Mouse (Mus musculus) embryonic facial prominence, embryonic 10.5 days (tissue): ENCODE measurements at regions not wholly inside any gene's neighbourhood (a gene's known extent, or its start where the extent isn't known, plus 50 kb on each side); places are given as distances from the start of the nearest gene placed in this dataset.

Experiments used
- DNase-seq: peaks from one replicate; pipeline ENCODE4 v3.0.0-alpha.2; 2017; ENCODE audit warnings: low spot score
- H3K27ac ChIP-seq: fragments of 300-500 bp; sonication (generic); replicated peaks from 2 replicates; pipeline ENCODE4 v1.5.1; 2016; ENCODE audit warnings: mild to moderate bottlenecking
- H3K27me3 ChIP-seq: fragments of 300-500 bp; sonication (generic); replicated peaks from 2 replicates; pipeline ENCODE4 v1.6.1; 2016; ENCODE audit warnings: low read depth, mild to moderate bottlenecking; ENCODE audit not compliant: poor library complexity, severe bottlenecking
- H3K36me3 ChIP-seq: fragments of 300-500 bp; sonication (generic); replicated peaks from 2 replicates; pipeline ENCODE4 v1.6.1; 2016; ENCODE audit warnings: mild to moderate bottlenecking, moderate library complexity
- H3K4me1 ChIP-seq: fragments of 300-500 bp; sonication (generic); 2 replicates; pipeline ENCODE4 v1.6.1; 2016
- H3K4me3 ChIP-seq: fragments of 300-500 bp; sonication (generic); 2 replicates; pipeline ENCODE4 v1.5.1; 2016; ENCODE audit warnings: mild to moderate bottlenecking, moderate library complexity
- H3K9me3 ChIP-seq: fragments of 300-500 bp; sonication (generic); 2 replicates; pipeline ENCODE4 v1.6.1; 2016; ENCODE audit warnings: mild to moderate bottlenecking
- WGBS: fragments of 180-500 bp; shearing (Covaris S2); methylation state at CpG from one replicate; pipeline ENCODE4 v1.1.7; 2016; 5-methylcytosine and 5-hydroxymethylcytosine counted together

DNA sequence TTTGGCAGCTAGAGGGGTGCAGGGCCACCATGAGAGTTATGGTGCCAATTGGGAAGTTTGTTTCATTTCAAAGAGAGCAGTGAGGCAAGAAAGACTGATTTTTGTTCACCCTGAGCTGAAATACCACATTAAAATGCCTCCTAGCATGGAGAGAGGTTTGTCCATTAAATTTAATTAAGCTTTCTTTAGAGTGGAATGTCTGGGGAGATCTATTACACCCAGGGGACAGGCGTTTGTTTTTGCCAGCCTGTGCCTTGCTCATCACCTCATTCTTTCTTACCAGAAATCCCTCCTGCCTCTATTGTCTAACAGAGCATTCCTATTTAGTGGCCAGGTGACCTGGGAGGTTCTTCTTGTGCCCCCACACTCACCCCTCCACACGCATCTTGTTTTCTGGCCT is 55.2 kb upstream of the Rcn1 start:
- no peak overlapping the region for H3K4me3 ChIP-seq
- H3K27me3 ChIP-seq = no peaks in the 10 kb centered on the region
- WGBS = 49% methylated on average over 2 of the region's 2 CpGs
- no peaks in the 10 kb centered on the region for H3K4me1 ChIP-seq
- DNase-seq = no peak
- no peaks in the 10 kb centered on the region for H3K36me3 ChIP-seq
- no peak overlapping the region for H3K27ac ChIP-seq
- H3K9me3 ChIP-seq = no peaks in the 10 kb centered on the region

- no peak overlapping the region for H3K4me3 ChIP-seq
- H3K27ac ChIP-seq = no peak overlapping the region
- H3K9me3 ChIP-seq = no peaks in the 10 kb centered on the region
- no peaks in the 10 kb centered on the region for H3K4me1 ChIP-seq
- H3K36me3 ChIP-seq = no peaks in the 10 kb centered on the region
- H3K27me3 ChIP-seq = no peaks in the 10 kb centered on the region
- no peak for DNase-seq
Observed at GRCm38 (mm10) chr2:105454836-105455235, 55.7 kb upstream of the Rcn1 start.

GRCm38 (mm10) chr2:105458643-105459042 is 59.5 kb upstream of the Rcn1 start:
- H3K36me3 ChIP-seq = no peaks in the 10 kb centered on the region
- H3K4me3 ChIP-seq = no peak overlapping the region
- H3K27ac ChIP-seq = no peak overlapping the region
- whole genome bisulfite sequencing = 91% methylated on average over 4 of the region's 4 CpGs
- no peaks in the 10 kb centered on the region for H3K27me3 ChIP-seq
- H3K9me3 ChIP-seq = no peaks in the 10 kb centered on the region
- no peaks in the 10 kb centered on the region for H3K4me1 ChIP-seq
- DNase-seq = no peak

GRCm38 (mm10) chr2:105459512-105459911 is 60.4 kb upstream of the Rcn1 start:
- H3K4me1 ChIP-seq = no peaks in the 10 kb centered on the region
- WGBS = 76% methylated on average over 9 of the region's 9 CpGs
- H3K36me3 ChIP-seq = no peaks in the 10 kb centered on the region
- H3K4me3 ChIP-seq = no peak overlapping the region
- DNase-seq = no peak
- H3K27ac ChIP-seq = no peak overlapping the region
- H3K27me3 ChIP-seq = no peaks in the 10 kb centered on the region
- no peaks in the 10 kb centered on the region for H3K9me3 ChIP-seq

DNA sequence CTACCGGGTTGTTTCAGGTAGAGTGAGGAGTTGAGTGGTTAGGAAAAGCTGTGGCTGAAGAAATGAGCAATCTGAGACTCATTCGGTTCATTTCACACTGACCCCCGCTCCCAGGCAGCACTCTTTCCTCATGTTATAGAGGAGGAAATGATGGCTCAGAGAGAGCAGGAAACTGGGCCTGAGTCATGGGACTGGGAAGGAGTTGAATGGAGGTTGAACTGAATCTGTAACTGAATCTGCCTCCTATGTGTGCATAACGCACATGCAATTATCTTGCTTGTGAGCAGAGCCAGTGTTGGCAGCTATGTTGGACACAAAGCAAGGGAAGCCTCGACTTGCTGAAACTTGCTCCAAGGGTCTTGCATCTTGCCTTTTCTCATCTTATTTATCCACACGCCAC is 66.5 kb upstream of the Rcn1 start:
- H3K27me3 ChIP-seq = no peaks in the 10 kb centered on the region
- no peak for DNase-seq
- no peaks in the 10 kb centered on the region for H3K36me3 ChIP-seq
- H3K27ac ChIP-seq = no peak overlapping the region
- no peak overlapping the region for H3K4me3 ChIP-seq
- H3K4me1 ChIP-seq = no peaks in the 10 kb centered on the region
- 84% methylated on average over 6 of the region's 6 CpGs for WGBS
- H3K9me3 ChIP-seq = no peaks in the 10 kb centered on the region

DNA sequence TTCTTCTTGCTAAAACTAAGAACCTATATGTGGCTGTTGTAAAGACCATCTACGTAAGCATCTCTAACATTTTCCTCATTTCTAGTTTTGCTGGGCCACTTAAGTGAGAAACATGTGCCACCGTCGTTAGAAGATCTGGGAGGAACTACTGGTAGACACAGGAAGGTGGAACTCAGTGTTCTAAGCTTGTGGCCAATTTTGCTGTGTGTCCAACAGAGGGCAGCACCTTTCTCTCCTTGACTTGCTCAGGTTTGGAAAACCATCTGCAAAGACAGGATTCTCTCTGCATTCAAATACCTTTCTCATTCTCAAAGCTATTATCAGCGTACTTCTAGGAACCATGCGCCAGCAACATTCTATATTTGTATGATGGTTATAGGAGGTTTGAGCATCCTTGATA is 69.8 kb upstream of the Rcn1 start:
- no peaks in the 10 kb centered on the region for H3K4me1 ChIP-seq
- H3K9me3 ChIP-seq = no peaks in the 10 kb centered on the region
- no peaks in the 10 kb centered on the region for H3K36me3 ChIP-seq
- no peaks in the 10 kb centered on the region for H3K27me3 ChIP-seq
- DNase-seq = peak; percentile 48
- no peak overlapping the region for H3K27ac ChIP-seq
- WGBS = 38% methylated on average over 5 of the region's 5 CpGs
- H3K4me3 ChIP-seq = no peak overlapping the region

GRCm38 (mm10) chr2:105476028-105476677 is 77.0 kb upstream of the Rcn1 start:
- no peaks in the 10 kb centered on the region for H3K4me1 ChIP-seq
- H3K27ac ChIP-seq = no peak overlapping the region
- WGBS = 80% methylated on average over 7 of the region's 7 CpGs
- H3K27me3 ChIP-seq = no peaks in the 10 kb centered on the region
- H3K9me3 ChIP-seq = no peaks in the 10 kb centered on the region
- H3K36me3 ChIP-seq = no peaks in the 10 kb centered on the region
- no peak overlapping the region for H3K4me3 ChIP-seq
- DNase-seq = no peak

DNA sequence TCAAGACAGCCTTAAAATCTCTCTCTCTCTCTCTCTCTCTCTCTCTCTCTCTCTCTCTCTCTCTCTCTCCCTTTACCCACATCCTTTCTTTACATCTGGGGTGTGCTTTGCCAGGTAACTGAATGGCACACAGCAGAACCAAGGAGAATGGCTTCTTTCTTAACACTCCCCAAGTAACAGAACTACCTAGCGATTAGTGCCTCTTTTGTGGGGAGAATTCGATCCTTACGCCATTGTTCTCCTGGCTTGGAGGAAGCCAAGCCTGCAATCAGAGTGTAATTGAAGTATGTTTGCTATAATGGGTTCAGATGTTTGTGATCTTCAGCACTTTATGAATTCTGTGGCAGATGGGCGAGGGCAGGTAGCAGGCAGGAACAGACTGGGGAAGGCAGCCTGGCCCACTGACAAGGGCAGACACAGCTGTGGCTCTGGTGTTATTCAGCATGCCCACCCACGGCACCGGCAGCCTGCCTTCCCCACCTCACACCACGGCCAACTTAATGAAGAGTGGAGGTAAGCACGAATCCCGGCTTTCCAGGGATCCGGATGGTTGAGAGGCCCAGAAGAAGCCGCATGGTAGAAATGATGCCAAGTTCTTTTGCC is 83.0 kb upstream of the Rcn1 start:
- Histone ChIP-seq H3K9me3 (no peaks in the 10 kb centered on the region), H3K27ac (no peak overlapping the region), H3K36me3 (no peaks in the 10 kb centered on the region), H3K4me3 (no peak overlapping the region), H3K27me3 (no peaks in the 10 kb centered on the region), H3K4me1 (no peaks in the 10 kb centered on the region)
- peak; percentile 15 for DNase-seq
- WGBS = 68% methylated on average over 11 of the region's 11 CpGs

DNA sequence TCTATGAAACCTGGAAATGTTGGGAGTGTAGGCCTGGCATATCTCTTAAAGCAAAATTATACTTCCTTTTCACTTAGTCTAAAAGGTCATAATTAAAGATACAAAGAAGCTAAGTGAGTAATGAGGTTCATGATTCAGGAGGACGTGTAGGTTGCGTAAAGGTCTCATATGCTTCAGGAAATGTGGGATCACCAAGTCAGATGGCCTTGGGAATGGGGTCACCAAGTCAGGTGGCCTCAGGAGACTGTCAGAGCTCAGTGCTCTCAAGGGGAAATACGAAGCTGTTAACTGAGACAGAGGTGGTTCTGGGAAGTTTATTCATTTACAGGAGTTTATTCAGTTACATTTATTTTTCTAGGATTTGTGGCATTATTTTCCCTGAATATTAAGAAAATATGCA is 85.4 kb upstream of the Rcn1 start:
- H3K36me3 ChIP-seq = no peaks in the 10 kb centered on the region

GRCm38 (mm10) chr2:105485286-105485685 is 86.2 kb upstream of the Rcn1 start:
- WGBS = 90% methylated on average over 8 of the region's 8 CpGs
- no peak overlapping the region for H3K27ac ChIP-seq
- no peaks in the 10 kb centered on the region for H3K36me3 ChIP-seq
- H3K27me3 ChIP-seq = no peaks in the 10 kb centered on the region
- no peak for DNase-seq
- no peaks in the 10 kb centered on the region for H3K9me3 ChIP-seq
- no peak overlapping the region for H3K4me3 ChIP-seq
- H3K4me1 ChIP-seq = no peaks in the 10 kb centered on the region

More for the DNA sequence above, 85.4 kb upstream of the Rcn1 start:
- WGBS = 65% methylated on average over 3 of the region's 3 CpGs
- Histone ChIP-seq H3K27me3 (no peaks in the 10 kb centered on the region), H3K4me3 (no peak overlapping the region), H3K9me3 (no peaks in the 10 kb centered on the region), H3K27ac (no peak overlapping the region), H3K4me1 (no peaks in the 10 kb centered on the region)
- no peak for DNase-seq

DNA sequence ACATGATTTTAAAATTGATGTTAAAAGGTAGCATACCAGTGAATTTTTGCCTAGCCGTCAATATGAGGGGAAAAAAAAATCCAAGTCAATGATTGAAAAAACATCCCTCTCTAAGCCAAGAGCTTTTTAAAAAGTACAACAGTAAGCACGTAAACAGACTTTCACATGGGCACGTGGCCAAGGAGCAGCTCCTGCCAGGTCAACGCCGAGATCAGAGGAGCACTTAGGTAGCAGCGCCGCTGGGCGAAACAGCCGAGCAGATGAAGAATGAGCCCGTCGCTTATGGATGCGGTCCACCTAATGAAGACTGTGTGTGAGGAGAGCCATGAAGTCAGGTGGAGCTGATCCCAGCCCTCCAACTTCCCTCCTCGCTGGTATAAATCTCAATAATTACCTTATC is 96.7 kb upstream of the Rcn1 start:
- no peak for DNase-seq
- H3K27me3 ChIP-seq = no peaks in the 10 kb centered on the region
- no peaks in the 10 kb centered on the region for H3K9me3 ChIP-seq
- no peaks in the 10 kb centered on the region for H3K4me1 ChIP-seq
- H3K27ac ChIP-seq = no peak overlapping the region
- H3K4me3 ChIP-seq = no peak overlapping the region
- 90% methylated on average over 13 of the region's 13 CpGs for WGBS
- H3K36me3 ChIP-seq = no peaks in the 10 kb centered on the region

GRCm38 (mm10) chr2:105504197-105504596 is 105.1 kb upstream of the Rcn1 start:
- no peaks in the 10 kb centered on the region for H3K9me3 ChIP-seq
- no peaks in the 10 kb centered on the region for H3K4me1 ChIP-seq
- DNase-seq = no peak
- H3K36me3 ChIP-seq = no peaks in the 10 kb centered on the region
- WGBS = 66% methylated on average over 2 of the region's 2 CpGs
- H3K27me3 ChIP-seq = no peaks in the 10 kb centered on the region
- no peak overlapping the region for H3K4me3 ChIP-seq
- H3K27ac ChIP-seq = no peak overlapping the region

DNA sequence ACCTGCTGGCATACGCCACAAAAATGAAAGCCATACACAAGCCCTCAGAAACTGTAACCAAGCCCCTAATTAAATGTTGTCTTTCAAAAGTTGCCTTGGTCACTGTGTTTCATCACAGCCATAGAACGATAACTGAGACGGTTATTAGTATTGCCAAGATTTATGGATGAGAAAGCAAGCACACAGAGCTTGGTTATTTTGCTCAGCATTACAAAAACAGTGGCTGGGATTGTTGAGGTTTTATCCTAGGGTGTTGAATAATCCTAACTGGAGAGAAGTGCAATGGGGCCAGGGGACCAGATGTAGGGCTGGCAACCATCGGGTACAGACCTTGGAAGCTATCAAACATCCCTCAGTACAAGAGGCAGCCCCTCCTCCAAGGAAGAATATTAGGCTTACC is 106.4 kb upstream of the Rcn1 start:
- no peaks in the 10 kb centered on the region for H3K4me1 ChIP-seq
- DNase-seq = no peak
- 88% methylated on average over 4 of the region's 4 CpGs for WGBS
- H3K36me3 ChIP-seq = no peaks in the 10 kb centered on the region
- H3K27me3 ChIP-seq = peaks cover 5% of the 10 kb centered on the region; the same call in 1 of the 2 replicates
- no peaks in the 10 kb centered on the region for H3K9me3 ChIP-seq
- H3K4me3 ChIP-seq = no peak overlapping the region
- H3K27ac ChIP-seq = no peak overlapping the region
